Mouse (Mus musculus): ENCODE measurements at regions not wholly inside any gene's neighbourhood (a gene's known extent, or its start where the extent isn't known, plus 50 kb on each side); places are given as distances from the start of the nearest gene placed in this dataset.

- no peak overlapping the region for H3K4me2 ChIP-seq
- no peak for ATAC-seq (ENCODE audit: low read depth)
- H3K36me3 ChIP-seq, result no peaks in the 10 kb centered on the region
- H3K27ac ChIP-seq, result no peak overlapping the region
- 62% methylated on average over 3 of the region's 3 CpGs for WGBS (ENCODE audit: insufficient replicate concordance)
- DNase-seq, result no peak
- H3K4me3 ChIP-seq (replicated peaks), result no peak overlapping the region
- no peaks in the 10 kb centered on the region for H3K27me3 ChIP-seq
- H3K9ac ChIP-seq, result no peak overlapping the region
- H3K9me3 ChIP-seq (replicated peaks), result no peaks in the 10 kb centered on the region
- no peaks in the 10 kb centered on the region for H3K4me1 ChIP-seq (replicated peaks)
These were observed 55.7 kb upstream of the Gdf10 start for GRCm38 (mm10) chr14:33867674-33868073.
